Mouse (Mus musculus) ES-E14 (cell line): ENCODE results near the gene Stard9. TPM values are rescaled to one million over a fixed set of nuclear protein-coding genes. Genes with fewer than 3 reads are reported as not detected.
"Not testable (repeated sequence)": the region's sequence is repeated elsewhere in the genome, so short reads cannot be mapped to it uniquely, and the experiment has no call there.

Experiments used
- DNase-seq: peaks from one replicate; pipeline ENCODE4 v3.0.0-alpha.2; 2013; ENCODE audit warnings: low read depth, low spot score
- H3K27ac ChIP-seq: 2 replicates; pipeline ENCODE4 v1.5.1; 2012; ENCODE audit warnings: low read depth, mild to moderate bottlenecking, low read length, moderate library complexity, mixed read lengths; ENCODE audit not compliant: poor library complexity, insufficient read depth, severe bottlenecking
- H3K36me3 ChIP-seq: 2 replicates; pipeline ENCODE4 v1.6.1; 2012; ENCODE audit warnings: mild to moderate bottlenecking, low read length, moderate library complexity, mixed read lengths; ENCODE audit not compliant: control insufficient read depth, poor library complexity, insufficient read depth, severe bottlenecking
- H3K4me1 ChIP-seq, 2 experiments: fragments of 150-350 bp in 1 of 2; sonication (generic) in 1 of 2; 2 replicates each; pipeline ENCODE4 v1.6.1; 2012; ENCODE audit warnings: low read length in 2 of 2, mild to moderate bottlenecking in 1 of 2, mixed read lengths in 1 of 2; ENCODE audit not compliant: control insufficient read depth in 2 of 2, insufficient read depth in 2 of 2, poor library complexity in 1 of 2
- H3K4me3 ChIP-seq, 2 experiments: fragments of 150-350 bp in 1 of 2; sonication (generic) in 1 of 2; 2 replicates each; pipeline ENCODE4 v1.5.1; 2012; ENCODE audit warnings: low read length in 2 of 2, low read depth in 1 of 2, mild to moderate bottlenecking in 1 of 2, mixed read lengths in 1 of 2; ENCODE audit not compliant: insufficient read depth in 1 of 2, poor library complexity in 1 of 2, severe bottlenecking in 1 of 2
- H3K9ac ChIP-seq: 2 replicates; pipeline ENCODE4 v1.6.1; 2012; ENCODE audit warnings: low read depth, mild to moderate bottlenecking, low read length, mixed read lengths; ENCODE audit not compliant: poor library complexity, insufficient read depth, severe bottlenecking
- H3K9me3 ChIP-seq: fragments of 150-350 bp; sonication (generic); 2 replicates; pipeline ENCODE4 v1.6.1; 2012; ENCODE audit warnings: low read depth, mild to moderate bottlenecking, low read length; ENCODE audit not compliant: control insufficient read depth, insufficient read depth
- CHD2 ChIP-seq: IDR thresholded peaks from 2 replicates; pipeline ENCODE4 v1.6.1; 2014; ENCODE audit warnings: mild to moderate bottlenecking, low read depth, low read length, inconsistent platforms
- HCFC1 ChIP-seq: IDR thresholded peaks from 2 replicates; pipeline ENCODE4 v1.6.1; 2012; ENCODE audit warnings: low read length, inconsistent platforms, borderline replicate concordance; ENCODE audit not compliant: insufficient read depth
- MAFK ChIP-seq: IDR thresholded peaks from 2 replicates; pipeline ENCODE4 v1.6.1; 2014; ENCODE audit warnings: mild to moderate bottlenecking, low read depth, low read length, inconsistent platforms; ENCODE audit not compliant: insufficient read depth
- ZC3H11A ChIP-seq: IDR thresholded peaks from 2 replicates; pipeline ENCODE4 v1.6.1; 2012; ENCODE audit warnings: low read depth, mild to moderate bottlenecking, inconsistent platforms, low read length, borderline replicate concordance
- ZNF384 ChIP-seq: IDR thresholded peaks from 2 replicates; pipeline ENCODE4 v1.6.1; 2012; ENCODE audit warnings: low read depth, low read length, inconsistent platforms
- in situ Hi-C, 2 experiments: fragments of 600-800 bp; cut with MboI; formaldehyde crosslinking; loops; one replicate each; pipeline ENCODE4 v1.15.1; 2025; ENCODE audit warnings: low sequenced_read_pairs in 2 of 2, inconsistent platforms in 1 of 2; ENCODE audit not compliant: unreplicated experiment in 2 of 2
- total RNA-seq: library from RNA; depleted of rRNA; stranded (reverse); fragments of 300-350 nt; gene quantifications from 2 replicates; pipeline ENCODE4 v1.2.3, GENCODE M21; 2012

Gene Stard9
- total RNA-seq, 1 experiment = 3.5 TPM

GRCm38 (mm10) chr2:120663491-120664154, 34.7 kb downstream of the Stard9 start:
- in situ Hi-C loops = no loop called here
- no peak for TF ChIP-seq CHD2
- no peak for TF ChIP-seq ZC3H11A
- TF ChIP-seq ZNF384 = no peak
- TF ChIP-seq HCFC1 = no peak
- no peak for TF ChIP-seq MAFK
- no peaks in the 10 kb centered on the region for H3K36me3 ChIP-seq
- H3K4me3 ChIP-seq = no peak overlapping the region
- no peaks in the 10 kb centered on the region for H3K4me1 ChIP-seq
- H3K9me3 ChIP-seq = no peaks in the 10 kb centered on the region
- no peak for DNase-seq
- H3K9ac ChIP-seq = no peak overlapping the region
- no peak overlapping the region for H3K27ac ChIP-seq

GRCm38 (mm10) chr2:120667446-120667845, 38.5 kb downstream of the Stard9 start:
- Histone ChIP-seq H3K4me3 (no peak overlapping the region), H3K36me3 (no peaks in the 10 kb centered on the region), H3K4me1 (no peaks in the 10 kb centered on the region), H3K9ac (no peak overlapping the region), H3K9me3 (no peaks in the 10 kb centered on the region), H3K27ac (no peak overlapping the region)
- DNase-seq = no peak
- in situ Hi-C loops = no loop called here
- TF ChIP-seq CHD2 (no peak), ZNF384 (no peak), ZC3H11A (no peak), MAFK (no peak), HCFC1 (no peak)

DNA sequence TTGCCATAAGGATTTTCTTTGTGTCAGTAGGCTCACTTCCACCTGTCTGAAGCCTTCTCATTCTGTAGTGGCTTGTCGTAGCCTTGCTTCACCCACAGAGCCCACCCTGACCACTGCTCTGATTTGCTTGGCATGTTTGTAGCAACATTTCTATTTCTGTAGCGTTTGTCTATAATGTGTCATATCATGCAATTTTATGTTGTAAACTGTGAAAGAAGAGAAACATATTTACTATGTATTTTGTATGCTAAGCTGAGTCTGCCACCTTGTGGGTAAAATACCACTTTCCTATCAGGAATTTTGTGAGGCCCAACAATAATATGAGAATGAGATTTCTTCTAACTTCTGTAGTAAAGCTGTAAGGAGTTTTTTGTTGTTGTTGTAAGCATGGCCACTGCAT, 41.3 kb downstream of the Stard9 start:
- in situ Hi-C loops = no loop called here
- DNase-seq = no peak
- Histone ChIP-seq H3K36me3 (no peaks in the 10 kb centered on the region), H3K9me3 (no peaks in the 10 kb centered on the region), H3K27ac (no peak overlapping the region), H3K4me3 (no peak overlapping the region), H3K4me1 (no peaks in the 10 kb centered on the region), H3K9ac (no peak overlapping the region)
- TF ChIP-seq HCFC1 (no peak), MAFK (no peak), ZNF384 (no peak), ZC3H11A (no peak), CHD2 (no peak)

DNA sequence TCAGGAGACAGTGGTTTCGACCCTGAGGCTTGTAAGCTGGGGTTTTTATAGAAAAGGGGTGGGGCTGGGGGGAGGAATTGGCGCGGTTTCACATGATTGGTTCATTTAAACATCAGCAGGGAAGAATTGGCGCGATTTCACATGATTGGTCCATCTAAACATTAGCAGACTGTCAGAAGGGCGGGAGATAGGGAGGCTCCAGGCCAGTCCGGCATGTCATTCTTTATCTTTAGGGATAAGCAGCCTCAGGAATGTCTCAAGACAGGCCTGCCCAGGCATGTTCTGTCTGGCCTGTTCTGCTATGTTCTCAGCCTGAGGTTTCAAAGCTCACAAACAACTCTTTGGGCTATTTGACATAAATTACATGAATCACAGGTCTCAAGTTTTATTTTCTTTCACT, 52.2 kb downstream of the Stard9 start:
- H3K36me3 ChIP-seq, DNase-seq, H3K4me3 ChIP-seq, in situ Hi-C loops, H3K4me1 ChIP-seq, H3K9me3 ChIP-seq, H3K9ac ChIP-seq, H3K27ac ChIP-seq: not testable (repeated sequence)

DNA sequence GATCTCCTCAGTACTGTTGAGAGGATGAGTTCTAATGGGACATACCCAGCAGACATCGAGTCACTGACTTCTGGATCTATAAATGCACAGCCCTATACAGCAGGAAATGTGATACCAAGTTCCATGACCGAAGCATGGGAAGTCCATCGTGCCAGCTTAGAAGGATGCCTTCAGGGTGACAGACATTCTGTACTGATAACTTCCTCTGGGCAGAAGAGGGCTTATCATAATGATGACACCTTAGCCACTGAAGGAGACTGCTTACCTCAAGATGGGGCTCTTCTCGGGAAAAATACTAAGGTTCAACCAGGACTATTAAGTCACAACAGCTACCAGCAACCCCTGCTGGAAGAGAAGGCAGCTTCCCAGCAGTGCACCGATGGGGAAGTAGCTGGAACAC, 68.8 kb downstream of the Stard9 start:
- H3K9ac ChIP-seq = no peak overlapping the region
- no peaks in the 10 kb centered on the region for H3K4me1 ChIP-seq
- DNase-seq = no peak
- H3K27ac ChIP-seq = no peak overlapping the region
- no peaks in the 10 kb centered on the region for H3K9me3 ChIP-seq
- TF ChIP-seq HCFC1 = no peak
- no peak for TF ChIP-seq ZNF384
- TF ChIP-seq CHD2 = no peak
- TF ChIP-seq ZC3H11A = no peak
- TF ChIP-seq MAFK = no peak
- no peaks in the 10 kb centered on the region for H3K36me3 ChIP-seq
- in situ Hi-C loops = no loop called here
- H3K4me3 ChIP-seq = no peak overlapping the region
